Mouse (Mus musculus) gastrocnemius, adult 8-10 months (tissue): ENCODE results near the gene Actr5. TPM values are rescaled to one million over a fixed set of nuclear protein-coding genes. Genes with fewer than 3 reads are reported as not detected.

ENCODE experiments used
- DNase-seq, 2 experiments: peaks; one replicate each; pipeline ENCODE4 v3.0.0; 2022; ENCODE audit warnings: low spot score in 2 of 2
- total RNA-seq, 4 experiments: library from RNA; stranded (reverse); gene quantifications; 2 replicates each; pipeline ENCODE4 v1.2.4; 2022

Actr5 gene
- total RNA-seq, 4 experiments from 2014 or later, result 2.3 to 3.8 (median 3.2) TPM

- DNase-seq, result no peak
These were observed 10.9 kb upstream of the Actr5 start for GRCm38 (mm10) chr2:158613541-158614417.

- no peak for DNase-seq
These were observed 10.2 kb upstream of the Actr5 start for GRCm38 (mm10) chr2:158614418-158614955.

- no peak for DNase-seq
These were observed 9.5 kb upstream of the Actr5 start for GRCm38 (mm10) chr2:158615161-158615680.

GRCm38 (mm10) chr2:158615702-158616101 lies 9.0 kb upstream of the Actr5 start:
- no peak for DNase-seq

GRCm38 (mm10) chr2:158616296-158616695 lies 8.4 kb upstream of the Actr5 start:
- DNase-seq, result no peak

GRCm38 (mm10) chr2:158616790-158617189 lies 7.9 kb upstream of the Actr5 start:
- no peak for DNase-seq

GRCm38 (mm10) chr2:158625231-158625630 lies 543 bp downstream of the Actr5 start:
- DNase-seq, result no peak

GRCm38 (mm10) chr2:158625697-158626096 lies 1.0 kb downstream of the Actr5 start:
- DNase-seq, result no peak

GRCm38 (mm10) chr2:158628858-158629257 lies 4.2 kb downstream of the Actr5 start:
- DNase-seq, result no peak

- DNase-seq, result no peak
These were observed 4.7 kb downstream of the Actr5 start for GRCm38 (mm10) chr2:158629414-158629813.

GRCm38 (mm10) chr2:158631873-158632272 lies 7.2 kb downstream of the Actr5 start:
- DNase-seq, result no peak

- DNase-seq, result no peak
These were observed 17.2 kb downstream of the Actr5 start for GRCm38 (mm10) chr2:158641869-158642268.

GRCm38 (mm10) chr2:158642587-158642986 lies 17.9 kb downstream of the Actr5 start:
- no peak for DNase-seq

GRCm38 (mm10) chr2:158643791-158644190 lies 19.1 kb downstream of the Actr5 start:
- no peak for DNase-seq

GRCm38 (mm10) chr2:158651159-158651908 lies 26.6 kb downstream of the Actr5 start:
- DNase-seq, result no peak

GRCm38 (mm10) chr2:158652985-158653384 lies 28.3 kb downstream of the Actr5 start:
- peak; percentile 36 for DNase-seq

- DNase-seq, result no peak
These were observed 30.0 kb downstream of the Actr5 start for GRCm38 (mm10) chr2:158654717-158655116.

- DNase-seq, result no peak
These were observed 31.1 kb downstream of the Actr5 start for GRCm38 (mm10) chr2:158655806-158656205.

GRCm38 (mm10) chr2:158658822-158659221 lies 34.1 kb downstream of the Actr5 start:
- no peak for DNase-seq

- DNase-seq, result no peak
These were observed 34.7 kb downstream of the Actr5 start for GRCm38 (mm10) chr2:158659346-158659745.

GRCm38 (mm10) chr2:158665098-158665497 lies 40.4 kb downstream of the Actr5 start, which contains the start of gene Ppp1r16b:
TSS of gene Ppp1r16b (plus strand) at chr2:158665398.
- no peak for DNase-seq
